Mouse (Mus musculus) stomach, embryonic 16.5 days (tissue): ENCODE measurements around the gene Med9. TPM values are rescaled to one million over a fixed set of nuclear protein-coding genes. Genes with fewer than 3 reads are reported as not detected.

Experiments used
- ATAC-seq: fragments of 200-750 bp; cut with Nextera tagmentation; 2 replicates; pipeline ENCODE4 v1.8.0; 2017; ENCODE audit warnings: moderate number of reproducible peaks, moderate TSS enrichment; ENCODE audit not compliant: insufficient read depth, low FRiP score
- H3K27ac ChIP-seq: fragments of 300-500 bp; sonication (generic); 2 replicates; pipeline ENCODE4 v1.5.1; 2014; ENCODE audit warnings: low read length
- H3K27me3 ChIP-seq: fragments of 300-500 bp; sonication (generic); 2 replicates; pipeline ENCODE4 v1.6.1; 2014; ENCODE audit warnings: low read length, control low read depth, mixed read lengths; ENCODE audit not compliant: control insufficient read depth, insufficient read depth
- H3K36me3 ChIP-seq: fragments of 300-500 bp; sonication (generic); 2 replicates; pipeline ENCODE4 v1.6.1; 2014; ENCODE audit warnings: low read length; ENCODE audit not compliant: control insufficient read depth, insufficient read depth
- H3K4me1 ChIP-seq: fragments of 300-500 bp; sonication (generic); 2 replicates; pipeline ENCODE4 v1.6.1; 2014; ENCODE audit warnings: low read length, control low read depth, mixed read lengths; ENCODE audit not compliant: control insufficient read depth, insufficient read depth
- H3K4me2 ChIP-seq: fragments of 300-500 bp; sonication (generic); 2 replicates; pipeline ENCODE4 v1.6.1; 2014; ENCODE audit warnings: low read depth, low read length, mixed read lengths
- H3K4me3 ChIP-seq: fragments of 300-500 bp; sonication (generic); replicated peaks from 2 replicates; pipeline ENCODE4 v1.5.1; 2014; ENCODE audit warnings: mild to moderate bottlenecking, low read length
- H3K9ac ChIP-seq: fragments of 300-500 bp; sonication (generic); 2 replicates; pipeline ENCODE4 v1.6.1; 2014; ENCODE audit warnings: low read length
- H3K9me3 ChIP-seq: fragments of 300-500 bp; sonication (generic); replicated peaks from 2 replicates; pipeline ENCODE4 v1.6.1; 2016; ENCODE audit warnings: low read length, control low read depth; ENCODE audit not compliant: control insufficient read depth
- WGBS: fragments of 180-500 bp; shearing (Covaris S2); extraction: QIAGEN DNeasy Blood & Tissue Kit; methylation state at CpG from one replicate; pipeline ENCODE4 v1.1.7; 2014; 5-methylcytosine and 5-hydroxymethylcytosine counted together
- polyA plus RNA-seq: library from polyadenylated mRNA; unstranded; fragments of >200 nt; fragmentation: Nextera tagmentation; extraction: Ambion mirVana; gene quantifications from 2 replicates; pipeline ENCODE4 v1.2.1, GENCODE M21; 2015

Med9 gene
- polyA plus RNA-seq, result 33.5 and 35.7 TPM in 2 replicates

DNA sequence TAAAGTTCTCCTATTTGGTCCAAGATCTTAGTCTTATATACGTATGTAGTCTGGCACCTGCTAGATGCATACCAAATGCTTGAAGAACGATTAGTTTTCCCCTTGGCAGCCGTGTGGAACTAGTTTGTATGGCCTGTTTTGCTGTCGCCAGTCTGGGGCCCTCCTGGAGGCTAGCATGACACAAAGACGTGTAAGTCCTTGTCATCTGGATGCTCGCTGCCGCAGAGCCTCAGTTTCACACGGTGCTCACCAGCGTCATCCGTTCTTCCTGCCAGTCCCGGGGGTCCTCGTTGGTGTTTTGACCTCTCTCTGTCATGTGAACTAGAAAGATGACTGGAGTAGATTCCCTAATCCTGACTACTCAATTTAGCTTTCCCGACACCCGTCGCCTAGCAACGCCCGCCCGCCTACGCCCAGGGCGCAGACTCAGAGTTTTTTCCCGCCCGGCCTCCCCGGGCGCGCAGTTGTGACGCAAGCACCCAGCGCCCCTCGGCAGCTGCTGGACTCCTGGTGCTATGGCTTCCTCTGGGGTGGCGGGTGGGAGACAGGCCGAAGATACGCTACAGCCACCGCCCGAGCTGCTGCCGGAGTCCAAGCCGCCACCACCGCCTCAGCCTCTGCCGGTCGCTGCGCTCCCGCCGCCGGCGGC, at the start of gene Med9:
Gene Med9, plus strand, starts transcription at position 455 of the 649 bp plus-strand sequence.
- Histone ChIP-seq H3K4me2 (peak within 1 kb of the TSS; percentile 73), H3K4me3 (peak within 1 kb of the TSS; percentile 93), H3K27me3 (no peaks in the 10 kb centered on the region), H3K9me3 (no peaks in the 10 kb centered on the region), H3K36me3 (no peaks in the 10 kb centered on the region), H3K9ac (peak within 1 kb of the TSS; percentile 98), H3K27ac (peak within 1 kb of the TSS; percentile 69), H3K4me1 (peaks cover 13% of the 10 kb centered on the region)
- 1% methylated on average over 43 of the region's 43 CpGs for WGBS
- ATAC-seq, result peak; percentile 94

DNA sequence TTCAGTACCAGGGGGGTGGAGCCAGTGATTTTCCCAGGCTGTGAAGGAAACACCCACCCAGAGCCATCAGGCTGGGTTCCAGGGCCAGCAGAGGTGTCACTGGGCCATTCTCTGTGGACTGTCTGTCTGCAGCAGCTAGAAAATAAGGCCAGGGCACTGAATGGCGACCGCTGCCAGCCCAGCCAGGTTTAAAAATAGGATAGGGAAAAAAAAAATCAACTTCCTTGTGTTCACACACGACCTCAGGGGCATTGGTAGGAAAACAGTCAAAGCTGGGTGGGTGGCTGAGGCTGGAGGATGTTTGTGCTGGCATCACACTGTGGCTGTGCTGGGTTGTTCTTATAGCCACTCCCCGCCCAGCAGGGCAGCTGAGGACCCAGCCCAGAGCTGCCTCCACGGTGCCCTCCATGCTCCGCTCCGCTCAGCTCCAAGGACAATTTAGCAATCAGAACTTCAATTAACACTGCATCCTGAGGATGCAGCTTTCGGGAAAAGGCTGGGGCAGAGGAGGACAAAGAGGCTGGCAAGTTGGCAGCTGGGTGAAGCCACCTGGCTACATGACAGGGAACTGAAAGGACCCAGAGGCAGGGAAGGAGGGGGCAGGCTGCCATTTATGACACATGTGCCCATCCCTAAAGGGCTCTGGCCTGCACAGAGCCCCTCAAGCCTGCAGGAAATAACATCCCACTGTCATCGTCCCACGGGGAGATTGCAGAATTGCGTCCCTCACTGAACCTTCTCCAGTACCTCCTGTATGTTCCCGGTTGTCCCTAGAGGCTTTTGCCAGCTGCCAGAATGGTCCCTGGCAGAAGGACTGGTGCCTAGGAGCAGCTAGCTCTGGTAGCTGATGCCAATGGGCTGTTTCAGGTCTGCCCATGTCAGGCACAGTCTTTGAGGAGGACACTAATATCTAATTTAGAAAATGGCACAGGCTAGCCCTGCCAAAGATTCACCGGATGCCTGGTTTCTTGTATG, 48.0 kb upstream of the Med9 start:
- no peaks in the 10 kb centered on the region for H3K36me3 ChIP-seq
- 55% methylated on average over 13 of the region's 13 CpGs for WGBS
- H3K9me3 ChIP-seq, result no peaks in the 10 kb centered on the region
- H3K9ac ChIP-seq, result no peak overlapping the region
- ATAC-seq, result no peak
- H3K27ac ChIP-seq, result no peak overlapping the region
- H3K27me3 ChIP-seq, result no peaks in the 10 kb centered on the region
- peaks cover 8% of the 10 kb centered on the region; the same call in 1 of the 2 replicates for H3K4me1 ChIP-seq
- H3K4me3 ChIP-seq, result no peak overlapping the region
- no peak overlapping the region for H3K4me2 ChIP-seq

DNA sequence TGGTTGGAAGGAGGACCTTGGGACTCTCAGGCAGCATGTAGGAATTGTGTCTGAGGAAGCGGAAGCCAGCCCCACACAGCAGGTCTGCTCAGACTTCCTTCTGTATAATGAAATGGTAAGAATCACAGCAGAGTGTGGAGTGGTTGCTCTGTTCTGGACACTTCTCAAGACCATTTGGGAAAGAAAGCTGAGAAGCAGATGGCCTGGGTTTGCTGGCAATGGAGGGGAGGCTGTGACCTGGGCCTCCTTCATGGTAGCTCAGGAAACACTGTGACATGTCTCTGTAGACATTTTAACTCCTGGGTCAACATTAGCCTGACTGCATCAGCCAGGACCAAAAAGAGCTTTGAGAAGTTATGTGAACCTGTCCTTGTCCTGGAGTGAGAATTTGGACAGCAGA, 47.0 kb upstream of the Med9 start:
- Histone ChIP-seq H3K4me2 (no peak overlapping the region), H3K4me1 (peaks cover 8% of the 10 kb centered on the region; the same call in 1 of the 2 replicates), H3K27me3 (no peaks in the 10 kb centered on the region), H3K4me3 (no peak overlapping the region), H3K36me3 (no peaks in the 10 kb centered on the region), H3K9me3 (no peaks in the 10 kb centered on the region), H3K9ac (no peak overlapping the region), H3K27ac (0 out of 2 replicates have a peak overlapping the region, but pooled peaks have one; percentile 1)
- ATAC-seq, result no peak
- WGBS, result 85% methylated on average over 1 of the region's 1 CpGs

DNA sequence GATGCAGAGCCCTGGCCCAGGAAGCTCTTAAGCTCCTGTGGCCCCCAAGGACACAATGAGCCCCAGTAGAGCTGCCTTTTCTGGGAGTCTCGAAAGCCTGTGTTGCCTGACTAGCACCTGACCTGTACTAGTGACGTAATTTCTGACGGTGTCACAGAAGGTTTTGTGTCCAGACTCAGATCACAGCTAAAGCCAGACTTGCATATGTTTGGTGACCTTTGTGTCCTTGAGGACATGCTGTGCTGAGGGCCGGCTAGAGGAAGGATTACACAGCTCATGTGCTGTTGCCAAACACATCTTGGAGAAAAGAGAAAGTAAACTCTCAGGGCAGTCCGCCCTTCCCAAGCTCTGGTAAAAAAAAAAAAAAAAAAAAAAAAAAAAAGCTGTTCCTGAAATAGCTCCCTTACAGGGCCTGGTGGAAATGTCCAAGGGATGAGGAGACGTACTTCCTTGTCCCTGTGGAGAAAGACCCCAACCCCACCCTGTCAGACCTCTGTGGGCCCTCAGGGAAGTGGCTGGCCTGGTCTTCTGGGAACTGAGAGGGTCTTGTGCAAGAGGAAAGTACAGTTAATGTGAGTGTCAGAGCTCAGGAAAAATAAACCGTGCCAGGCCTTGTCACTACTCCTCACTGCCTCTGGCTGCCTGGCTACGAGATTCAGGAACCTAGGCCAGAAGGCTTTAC, 45.8 kb upstream of the Med9 start:
- H3K4me2 ChIP-seq, result no peak overlapping the region
- peak; percentile 48; the same call in 1 of the 2 replicates for ATAC-seq

DNA sequence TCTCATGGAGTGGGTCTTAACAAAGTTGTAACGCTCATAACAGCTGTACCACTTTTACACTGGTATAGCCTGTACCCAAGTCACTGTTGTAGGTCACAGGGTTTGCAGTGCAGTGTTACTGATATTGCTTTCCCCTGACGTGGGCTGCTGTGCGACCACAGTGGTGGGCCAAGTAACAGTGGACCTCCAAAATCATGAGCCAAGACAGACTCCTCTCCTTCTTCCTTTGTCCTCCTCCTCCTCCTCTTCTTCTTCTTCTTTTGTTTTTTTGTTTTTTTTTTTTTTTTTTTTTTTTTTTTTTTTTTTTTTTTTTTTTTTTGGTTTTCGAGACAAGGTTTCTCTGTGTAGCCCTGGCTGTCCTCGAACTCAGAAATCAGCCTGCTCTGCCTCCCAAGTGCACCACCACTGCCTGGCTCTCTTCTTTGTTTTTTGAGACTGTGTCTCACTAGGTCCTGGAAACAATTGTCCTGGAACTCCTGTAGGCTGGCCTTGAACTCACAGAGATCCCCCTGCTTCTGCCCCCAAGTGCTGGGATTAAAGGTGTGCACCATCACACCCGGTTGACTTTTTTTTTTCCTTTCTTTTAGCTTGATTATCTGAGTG, 41.4 kb upstream of the Med9 start:
- WGBS, result 91% methylated on average over 6 of the region's 6 CpGs
- no peak for ATAC-seq

More for the DNA sequence above, 45.8 kb upstream of the Med9 start:
- H3K9me3 ChIP-seq, result no peaks in the 10 kb centered on the region
- peak overlapping the region; percentile 69 for H3K27ac ChIP-seq
- H3K4me1 ChIP-seq, result peaks cover 8% of the 10 kb centered on the region; the same call in 1 of the 2 replicates
- 35% methylated on average over 8 of the region's 8 CpGs for WGBS
- H3K36me3 ChIP-seq, result no peaks in the 10 kb centered on the region
- no peaks in the 10 kb centered on the region for H3K27me3 ChIP-seq
- H3K4me3 ChIP-seq, result no peak overlapping the region
- H3K9ac ChIP-seq, result no peak overlapping the region

DNA sequence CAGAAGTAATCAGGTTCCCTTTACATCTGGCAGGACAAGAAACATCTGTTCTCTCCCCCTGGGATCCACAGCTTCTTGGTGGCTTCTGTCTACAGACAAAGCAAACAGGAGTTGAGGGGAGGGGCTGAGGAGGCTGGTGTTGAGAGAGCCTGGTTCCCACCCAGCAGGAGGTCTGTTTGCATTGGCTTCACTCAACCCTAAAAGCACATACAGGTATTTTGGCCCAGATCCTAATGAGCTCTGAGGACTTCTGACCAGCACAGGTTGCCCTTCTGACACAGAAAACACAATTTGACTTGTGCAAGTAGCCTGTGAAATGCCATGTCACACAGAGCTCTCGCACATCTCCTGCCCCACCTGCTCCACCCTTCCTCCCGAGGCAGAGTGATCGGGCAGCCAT, 39.6 kb upstream of the Med9 start:
- Histone ChIP-seq H3K9ac (no peak overlapping the region), H3K9me3 (no peaks in the 10 kb centered on the region), H3K27me3 (no peaks in the 10 kb centered on the region), H3K4me3 (no peak overlapping the region), H3K27ac (no peak overlapping the region; the same call in 1 of the 2 replicates), H3K4me1 (peaks cover 6% of the 10 kb centered on the region; the same call in 1 of the 2 replicates), H3K4me2 (no peak overlapping the region), H3K36me3 (no peaks in the 10 kb centered on the region)
- 43% methylated on average over 3 of the region's 3 CpGs for WGBS
- ATAC-seq, result no peak

More for the DNA sequence above, 41.4 kb upstream of the Med9 start:
- no peak overlapping the region for H3K9ac ChIP-seq
- H3K4me3 ChIP-seq, result no peak overlapping the region
- no peak overlapping the region for H3K4me2 ChIP-seq
- H3K9me3 ChIP-seq, result no peaks in the 10 kb centered on the region
- no peaks in the 10 kb centered on the region for H3K36me3 ChIP-seq
- peaks cover 6% of the 10 kb centered on the region; the same call in 1 of the 2 replicates for H3K4me1 ChIP-seq
- no peak overlapping the region for H3K27ac ChIP-seq
- H3K27me3 ChIP-seq, result no peaks in the 10 kb centered on the region

DNA sequence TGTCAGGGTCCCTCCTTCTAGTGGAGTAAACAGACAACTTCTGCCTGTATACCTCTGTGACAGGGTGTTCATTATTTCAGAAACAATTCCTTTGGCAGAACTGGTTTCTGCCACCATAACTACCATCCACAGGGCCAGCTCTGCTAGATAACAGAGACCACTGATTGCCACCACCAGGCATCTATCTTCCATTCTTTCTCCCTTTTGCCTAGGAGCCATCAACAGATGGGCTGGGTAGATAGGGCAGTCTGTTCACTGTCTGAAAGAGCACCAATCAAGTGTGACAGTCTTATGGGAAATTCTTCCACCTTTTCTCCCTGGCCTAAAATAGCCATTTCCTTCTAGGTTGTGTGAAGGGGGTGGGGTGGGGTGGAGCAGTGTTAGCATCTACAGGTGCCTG, 37.4 kb upstream of the Med9 start:
- no peaks in the 10 kb centered on the region for H3K9me3 ChIP-seq
- no peak overlapping the region for H3K27ac ChIP-seq
- H3K36me3 ChIP-seq, result no peaks in the 10 kb centered on the region
- H3K4me3 ChIP-seq, result no peak overlapping the region
- no peaks in the 10 kb centered on the region for H3K27me3 ChIP-seq
- no peak overlapping the region for H3K9ac ChIP-seq
- no peak overlapping the region for H3K4me2 ChIP-seq
- no peak for ATAC-seq
- H3K4me1 ChIP-seq, result peaks cover 6% of the 10 kb centered on the region; the same call in 1 of the 2 replicates

DNA sequence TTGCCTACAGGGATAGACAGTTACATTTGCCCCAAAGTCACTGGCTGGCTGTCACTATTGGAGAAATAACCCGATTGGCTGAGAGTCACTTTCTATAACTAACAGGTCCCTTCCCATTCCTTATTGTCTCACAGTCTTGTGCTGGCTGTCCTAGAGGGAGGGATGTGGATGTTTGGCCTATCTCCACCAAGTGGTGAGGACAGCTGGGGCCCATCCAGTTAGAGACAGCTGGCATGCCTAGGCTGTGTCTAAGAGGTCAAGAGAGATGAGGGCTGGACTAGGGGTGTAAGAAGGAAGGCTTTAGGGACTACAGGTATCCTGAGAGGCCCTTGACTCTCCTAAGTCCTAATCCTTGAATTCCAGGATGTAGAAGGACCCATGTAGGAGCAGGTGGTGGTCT, 36.5 kb upstream of the Med9 start:
- H3K27ac ChIP-seq, result no peak overlapping the region
- no peaks in the 10 kb centered on the region for H3K36me3 ChIP-seq
- WGBS, result 74% methylated on average over 1 of the region's 1 CpGs
- H3K4me3 ChIP-seq, result no peak overlapping the region
- no peak overlapping the region for H3K4me2 ChIP-seq
- H3K4me1 ChIP-seq, result peaks cover 6% of the 10 kb centered on the region; the same call in 1 of the 2 replicates
- ATAC-seq, result no peak
- H3K27me3 ChIP-seq, result no peaks in the 10 kb centered on the region
- no peak overlapping the region for H3K9ac ChIP-seq
- H3K9me3 ChIP-seq, result no peaks in the 10 kb centered on the region
